9 mouse cellular contexts compared by ENCODE assay signal in the genomic region with DNA sequence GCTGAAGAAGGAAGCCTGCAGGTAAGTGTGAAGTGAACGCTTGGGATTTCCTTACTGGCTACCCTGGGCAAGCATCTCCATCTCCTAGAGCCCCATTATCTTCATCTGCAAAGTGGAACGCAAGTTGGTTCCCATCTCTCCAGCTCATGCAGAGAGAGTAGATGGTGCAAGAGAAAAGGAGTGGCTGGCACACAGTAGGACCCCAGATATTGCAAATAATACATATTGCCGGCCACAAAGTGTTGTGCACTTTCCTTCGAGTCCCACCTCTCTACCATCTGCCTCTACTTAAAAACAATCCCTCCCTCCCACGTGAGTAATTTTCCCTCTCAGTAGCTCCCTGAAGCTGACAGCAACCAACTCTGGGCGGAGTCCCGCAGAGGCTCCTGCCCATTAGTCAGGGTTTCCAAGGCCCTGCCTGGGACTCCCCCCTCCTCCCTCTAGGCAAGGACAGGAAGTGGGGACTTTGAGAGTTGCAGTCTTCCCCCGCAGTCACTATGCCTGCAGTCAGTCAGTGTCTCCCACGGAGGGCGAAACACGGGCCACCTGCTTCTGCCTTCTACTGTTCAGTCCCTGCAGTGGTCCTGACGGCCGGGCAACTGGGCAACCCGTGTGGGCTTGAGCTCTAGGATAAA. TPM values are rescaled to one million over a fixed set of nuclear protein-coding genes. Genes with fewer than 3 reads are reported as not detected.
DNase-seq lines count a peak whose midpoint lies in the region; ATAC-seq and TF ChIP-seq lines count a peak whose summit lies in the region.
"Had no signal": no experiment of that assay in that cellular context is flagged by ENCODE, and none has a peak within 500 bp of the region (broad histone marks: within the 10 kb centered on the region; RNA-seq: fewer than 3 reads in every experiment).

No protein-coding gene starts in this region.

- 0 out of 2 replicates have a peak overlapping the region, but pooled peaks have one; percentile 33 for H3K27ac ChIP-seq in embryonic facial prominence, embryonic 14.5 days (replicated peaks; ENCODE audit: low read depth, low read length)
- peak overlapping the region; percentile 33; the same call in 1 of the 2 replicates for H3K27ac ChIP-seq in heart, embryonic 12.5 days (ENCODE audit: poor library complexity, severe bottlenecking)
- H3K27ac ChIP-seq in layer of hippocampus, adult 2 months, result no peak overlapping the region

- H3K9ac ChIP-seq in embryonic facial prominence, embryonic 14.5 days (ENCODE audit: low read depth, low read length), result no peak overlapping the region
- H3K9ac ChIP-seq in heart, embryonic 12.5 days, result peak overlapping the region; percentile 50; the same call in 1 of the 2 replicates

- TF ChIP-seq CTCF in layer of hippocampus, adult 2 months (conservative IDR thresholded peaks at IDR 0.05), result no peak

- H3K4me2 ChIP-seq in embryonic facial prominence, embryonic 14.5 days (ENCODE audit: low read depth, low read length), result peak overlapping the region; percentile 36
- peak overlapping the region; percentile 68 for H3K4me2 ChIP-seq in heart, embryonic 12.5 days

- H3K36me3 ChIP-seq in embryonic facial prominence, embryonic 14.5 days (ENCODE audit: control insufficient read depth, insufficient read depth, low read length), result no peaks in the 10 kb centered on the region
- no peaks in the 10 kb centered on the region for H3K36me3 ChIP-seq in heart, embryonic 12.5 days

- DNase-seq in embryonic facial prominence, embryonic 14.5 days (ENCODE audit: low spot score), result peak; percentile 93
- DNase-seq in kidney, adult 9 months, result peak; percentile 55
- peak; percentile 90 for DNase-seq in lung, postnatal 10 days
- peak; percentile 88 for DNase-seq in retina, postnatal 1 day
- no peak for DNase-seq in layer of hippocampus, adult 2 months (ENCODE audit: low spot score in 2 of 2)
- DNase-seq in left cerebral cortex, adult 11 months (ENCODE audit: low spot score), result no peak

- peaks cover 9% of the 10 kb centered on the region; the same call in 1 of the 2 replicates for H3K27me3 ChIP-seq in embryonic facial prominence, embryonic 14.5 days (replicated peaks; ENCODE audit: control insufficient read depth, insufficient read depth, low read length)
- no peaks in the 10 kb centered on the region for H3K27me3 ChIP-seq in heart, embryonic 12.5 days (replicated peaks)

- ATAC-seq in activated CD4-positive, CD25-positive, alpha-beta regulatory T cell, adult 4 months, result peak; percentile 89
- peak; percentile 89 for ATAC-seq in embryonic facial prominence, embryonic 14.5 days (ENCODE audit: low read depth)
- peak; percentile 81 for ATAC-seq in heart, embryonic 12.5 days (ENCODE audit: insufficient number of reproducible peaks, low FRiP score)

- no peaks in the 10 kb centered on the region for H3K9me3 ChIP-seq in embryonic facial prominence, embryonic 14.5 days (ENCODE audit: control insufficient read depth, low read length)
- 0 out of 2 replicates have a peak, but pooled peaks cover 4% of the 10 kb centered on the region for H3K9me3 ChIP-seq in heart, embryonic 12.5 days (replicated peaks)

- no peak overlapping the region for H3K4me3 ChIP-seq in embryonic facial prominence, embryonic 14.5 days (ENCODE audit: low read depth, low read length)
- peak overlapping the region; percentile 18 for H3K4me3 ChIP-seq in heart, embryonic 12.5 days
- H3K4me3 ChIP-seq in layer of hippocampus, adult 2 months, result no peak overlapping the region

- H3K4me1 ChIP-seq in embryonic facial prominence, embryonic 14.5 days (ENCODE audit: control insufficient read depth, insufficient read depth, low read length), result peaks cover 19% of the 10 kb centered on the region
- peaks cover 25% of the 10 kb centered on the region for H3K4me1 ChIP-seq in heart, embryonic 12.5 days (replicated peaks)

- WGBS in embryonic facial prominence, embryonic 14.5 days, result 11% methylated on average over 14 of the region's 14 CpGs
- 13% methylated on average over 14 of the region's 14 CpGs for WGBS in heart, embryonic 12.5 days

RNA-seq across cellular contexts. Expression of a gene that starts 1.3 kb away (rescaled TPM):
- polyA plus RNA-seq in activated CD4-positive, CD25-positive, alpha-beta regulatory T cell, adult 4 months (2017; shearing (Covaris generic)), result not detected
- polyA plus RNA-seq in embryonic facial prominence, embryonic 14.5 days (2014; fragmentation: Nextera tagmentation; extraction: Ambion mirVana), result not detected in 2 replicates
- not detected in 2 replicates for polyA plus RNA-seq in heart, embryonic 12.5 days (2016; fragmentation: Nextera tagmentation; extraction: Ambion mirVana)
- total RNA-seq in layer of hippocampus, adult 2 months (2021), result not detected
- total RNA-seq: left cerebral cortex, postnatal 10 days had no signal

RNA-seq across cellular contexts. Expression of a gene that starts 49.8 kb away (rescaled TPM):
- polyA plus RNA-seq in activated CD4-positive, CD25-positive, alpha-beta regulatory T cell, adult 4 months (2017; shearing (Covaris generic)), result not detected
- not detected in 2 replicates for polyA plus RNA-seq in embryonic facial prominence, embryonic 14.5 days (2014; fragmentation: Nextera tagmentation; extraction: Ambion mirVana)
- not detected in 2 replicates for polyA plus RNA-seq in heart, embryonic 12.5 days (2016; fragmentation: Nextera tagmentation; extraction: Ambion mirVana)
- not detected for total RNA-seq in layer of hippocampus, adult 2 months (2021)
- total RNA-seq: left cerebral cortex, postnatal 10 days had no signal

Comparison
In these comparisons a context has a peak if more than half of its experiments do, and no peak if none do; other contexts are left out.
1. DNase-seq: peak in embryonic facial prominence, embryonic 14.5 days (single experiment), kidney, adult 9 months (single experiment), lung, postnatal 10 days (single experiment) and retina, postnatal 1 day (single experiment); none in layer of hippocampus, adult 2 months (0 of 2) and left cerebral cortex, adult 11 months (single experiment).
2. Peak in every context shown above with its lines, with median percentiles within 50 percentile points of each other: ATAC-seq.